Mouse (Mus musculus) frontal cortex, adult 2 months (tissue): ENCODE results near the gene Gm20388. TPM values are rescaled to one million over a fixed set of nuclear protein-coding genes. Genes with fewer than 3 reads are reported as not detected.
A peak's percentile ranks its signal among the peaks of the same experiment; 100 is the strongest.

Experiments used
- DNase-seq, 2 experiments: peaks; one replicate each; pipeline ENCODE4 v3.0.0; 2022; ENCODE audit warnings: low spot score in 1 of 2; ENCODE audit errors: extremely low spot score in 1 of 2
- polyA plus RNA-seq: library from polyadenylated mRNA; depleted of rRNA; stranded (reverse); fragments of >200 nt; gene quantifications from 2 replicates; pipeline ENCODE4 v1.2.3, GENCODE M21; 2012

Gm20388 gene
- polyA plus RNA-seq, 1 experiment: 22.2 TPM

GRCm38 (mm10) chr8:120415474-120415873 lies 504.8 kb downstream of the Gm20388 start:
- DNase-seq: no peak

- DNase-seq: no peak
These were observed 505.5 kb downstream of the Gm20388 start for GRCm38 (mm10) chr8:120416173-120416521.

- DNase-seq: peak; percentile 53 to 59
These were observed 506.1 kb downstream of the Gm20388 start for GRCm38 (mm10) chr8:120416522-120417394.

- no peak for DNase-seq
These were observed 507.5 kb downstream of the Gm20388 start for GRCm38 (mm10) chr8:120418188-120418587.

GRCm38 (mm10) chr8:120419675-120420074 lies 509.0 kb downstream of the Gm20388 start:
- DNase-seq: peak in 1 of 2 experiments; percentile 50

- DNase-seq: no peak
These were observed 509.6 kb downstream of the Gm20388 start for GRCm38 (mm10) chr8:120420226-120420625.

- DNase-seq: no peak
These were observed 511.0 kb downstream of the Gm20388 start for GRCm38 (mm10) chr8:120421638-120422037.

- DNase-seq: no peak
These were observed 511.6 kb downstream of the Gm20388 start for GRCm38 (mm10) chr8:120422236-120422635.

- DNase-seq: no peak
These were observed 512.9 kb downstream of the Gm20388 start for GRCm38 (mm10) chr8:120423576-120423975.

GRCm38 (mm10) chr8:120424829-120425198 lies 514.2 kb downstream of the Gm20388 start:
- no peak for DNase-seq

GRCm38 (mm10) chr8:120425199-120425941 lies 514.7 kb downstream of the Gm20388 start:
- peak in 1 of 2 experiments; percentile 53 for DNase-seq

- DNase-seq: no peak
These were observed 515.5 kb downstream of the Gm20388 start for GRCm38 (mm10) chr8:120426105-120426504.

- DNase-seq: peak; percentile 67 to 88
These were observed 516.2 kb downstream of the Gm20388 start for GRCm38 (mm10) chr8:120426622-120427385.

- DNase-seq: no peak
These were observed 517.9 kb downstream of the Gm20388 start for GRCm38 (mm10) chr8:120428492-120428891.

- DNase-seq: no peak
These were observed 518.5 kb downstream of the Gm20388 start for GRCm38 (mm10) chr8:120429116-120429515.

GRCm38 (mm10) chr8:120431042-120431441 lies 520.4 kb downstream of the Gm20388 start:
- no peak for DNase-seq

GRCm38 (mm10) chr8:120432438-120432837 lies 521.8 kb downstream of the Gm20388 start:
- no peak for DNase-seq

GRCm38 (mm10) chr8:120433143-120433542 lies 522.5 kb downstream of the Gm20388 start:
- no peak for DNase-seq

GRCm38 (mm10) chr8:120433734-120434133 lies 523.1 kb downstream of the Gm20388 start:
- DNase-seq: no peak

- DNase-seq: no peak
These were observed 525.1 kb downstream of the Gm20388 start for GRCm38 (mm10) chr8:120435781-120436180.

- no peak for DNase-seq
These were observed 525.9 kb downstream of the Gm20388 start for GRCm38 (mm10) chr8:120436491-120437030.
